Mouse (Mus musculus): ENCODE data around the gene Ppfia1.

Gene Ppfia1

DNA sequence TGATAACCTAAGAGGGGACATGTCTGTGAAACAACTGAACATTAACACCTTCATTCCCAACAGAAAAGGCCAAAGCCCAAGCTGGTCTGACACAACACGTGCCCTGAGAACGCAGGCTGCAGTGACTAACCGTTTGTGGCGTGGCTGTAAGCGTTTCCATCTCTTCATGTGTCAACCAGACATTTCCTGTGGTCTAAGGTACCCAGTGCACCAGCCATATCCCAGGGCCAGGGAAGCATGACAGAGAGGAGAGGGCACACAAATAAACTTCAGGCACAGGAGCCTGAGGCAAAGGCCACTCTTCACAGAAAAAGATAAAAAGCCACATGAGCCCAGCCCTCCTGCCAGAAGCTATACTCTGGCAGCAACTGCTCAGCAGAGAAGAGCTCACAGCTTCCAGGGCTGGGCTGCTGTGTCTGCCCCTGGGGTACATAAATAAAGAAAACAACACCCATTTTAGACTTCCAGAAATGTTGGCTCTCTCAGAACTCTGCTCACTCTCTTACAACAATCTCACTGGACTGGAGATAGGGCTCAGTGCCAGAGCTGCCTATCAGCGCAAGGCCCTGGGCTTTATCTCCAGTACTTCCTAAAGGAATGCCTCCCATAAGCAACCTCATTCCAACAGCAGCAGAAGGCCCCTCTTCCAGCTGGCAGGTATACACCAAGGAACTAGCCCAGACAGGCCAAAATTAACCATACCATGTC is 64.3 kb downstream of the Ppfia1 start:
- no peak for DNase-seq (ENCODE audit: low read depth, low spot score)

DNA sequence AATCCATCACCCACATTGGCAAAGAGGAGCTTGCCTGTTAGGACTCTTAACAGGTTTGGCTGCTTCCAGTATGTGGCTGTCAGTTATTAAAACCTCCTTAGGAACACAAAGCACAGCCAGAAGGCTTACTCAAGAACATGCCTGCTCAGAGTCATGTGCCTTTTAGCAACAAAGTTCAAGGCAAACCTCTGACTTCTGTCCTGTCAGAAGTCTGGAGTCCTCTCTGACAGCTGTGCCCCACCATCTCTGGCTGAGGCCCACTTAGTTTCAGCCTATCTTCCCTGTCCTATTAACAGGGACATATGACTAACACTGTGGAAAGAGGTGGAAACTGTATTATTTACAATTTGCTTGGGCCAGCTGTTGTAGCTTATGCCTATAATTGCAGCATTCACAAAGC is 73.2 kb downstream of the Ppfia1 start:
- no peak for DNase-seq (ENCODE audit: low read depth, low spot score)

DNA sequence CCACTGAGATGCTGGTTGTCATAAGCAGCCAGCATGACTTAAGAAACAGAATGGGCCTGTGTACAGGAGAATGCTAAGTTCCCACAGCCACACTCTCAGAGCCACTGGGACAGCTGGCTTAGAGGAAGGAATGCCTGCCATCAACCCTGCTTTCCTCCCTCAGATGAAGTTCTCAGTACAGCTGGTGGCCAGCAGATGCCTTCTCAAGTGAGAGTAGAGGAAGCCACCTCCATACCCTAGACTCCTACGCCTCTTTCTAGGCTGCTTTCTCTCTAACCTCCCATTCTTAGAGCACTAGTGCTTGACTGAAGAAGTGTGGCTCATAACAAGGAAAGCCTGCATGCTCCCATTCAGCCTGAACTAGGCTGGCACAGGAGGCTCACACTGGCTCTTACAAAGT is 74.0 kb downstream of the Ppfia1 start:
- DNase-seq (ENCODE audit: low read depth, low spot score) = no peak

DNA sequence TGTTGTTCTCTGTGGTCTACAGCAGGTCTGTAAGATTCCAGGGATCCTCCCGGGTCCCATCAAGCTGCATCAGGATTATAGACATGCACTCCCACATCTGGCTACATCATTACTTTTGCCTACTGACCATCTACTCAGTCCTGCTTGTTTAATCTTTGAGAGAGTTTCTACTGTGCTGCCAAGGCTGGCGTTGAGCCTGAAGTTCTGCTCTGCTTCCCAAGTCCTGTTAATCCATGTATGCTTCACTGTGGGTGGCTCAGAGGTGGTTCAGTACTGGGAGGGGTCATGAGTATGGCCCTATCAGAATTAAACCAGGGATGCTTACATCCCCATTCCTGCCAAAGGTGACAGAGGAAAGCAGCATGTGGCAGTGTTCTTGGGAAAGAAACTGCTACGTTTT is 77.8 kb downstream of the Ppfia1 start:
- DNase-seq (ENCODE audit: low read depth, low spot score) = no peak

DNA sequence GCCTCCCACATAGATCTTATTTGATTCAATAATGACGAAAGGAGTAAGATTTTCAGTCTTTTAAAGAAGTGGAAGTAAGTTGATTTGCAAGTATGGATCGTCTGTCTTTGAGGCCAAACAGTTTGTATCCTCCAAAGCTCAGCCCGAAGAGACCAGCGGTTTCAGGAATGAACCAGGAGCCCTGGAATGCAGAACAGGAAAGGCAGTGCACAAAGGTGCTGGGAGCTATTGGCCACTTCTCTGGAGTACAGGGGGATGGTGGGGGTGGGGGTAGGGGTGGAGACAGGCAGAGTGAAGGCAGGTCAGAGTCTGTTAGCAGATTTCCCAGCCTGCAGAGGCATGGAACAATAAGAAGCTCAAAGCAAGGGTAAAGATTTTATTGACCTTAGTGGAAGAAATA is 80.0 kb downstream of the Ppfia1 start:
- peak; percentile 27 for DNase-seq (ENCODE audit: low read depth, low spot score)

DNA sequence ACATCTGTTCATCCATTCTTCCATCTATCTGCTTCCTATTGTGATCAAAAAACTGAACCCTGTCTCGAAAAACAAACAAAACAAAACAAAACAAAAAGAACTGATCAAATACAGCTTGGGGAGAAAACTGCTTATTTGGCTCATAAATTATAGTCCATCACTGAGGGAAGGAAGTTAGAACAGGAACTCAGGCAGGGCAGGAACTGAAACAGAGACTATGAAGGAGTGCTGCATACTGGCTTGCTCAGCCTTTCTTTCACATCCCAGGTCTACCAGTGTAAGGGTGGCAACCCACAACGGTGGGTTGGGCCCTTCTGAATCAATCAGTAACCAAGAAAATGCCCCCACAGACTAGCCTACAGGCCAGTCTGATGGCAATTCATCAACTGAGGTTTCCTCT is 82.4 kb downstream of the Ppfia1 start:
- DNase-seq (ENCODE audit: low read depth, low spot score) = no peak

DNA sequence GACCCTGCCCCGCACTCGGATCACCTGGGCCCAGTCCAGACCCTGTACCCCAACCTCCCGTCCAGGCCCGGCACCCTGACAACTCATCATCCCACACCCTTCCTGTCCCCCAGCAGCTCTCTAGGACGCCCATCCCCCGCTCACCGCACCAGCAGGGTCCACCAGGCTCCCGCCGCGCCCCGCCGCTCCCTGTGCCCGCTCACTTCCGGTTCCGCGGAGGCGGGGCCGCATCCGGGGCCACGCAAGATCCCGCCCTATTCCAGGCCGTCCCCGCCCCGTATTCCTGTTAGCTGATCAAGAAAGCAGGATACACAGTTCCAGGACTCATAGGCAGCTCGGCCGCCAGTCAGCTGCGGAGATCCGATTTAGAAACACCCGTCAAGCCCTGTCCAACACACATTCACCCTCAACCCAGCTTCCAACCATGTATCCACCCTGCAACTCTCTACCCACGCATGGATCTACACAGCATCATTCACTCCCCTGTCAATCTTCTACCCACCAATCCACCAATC is 82.9 kb downstream of the Ppfia1 start, which contains the start of gene Cttn:
Gene Cttn (minus strand): TSS at position 465 of the 515 bp plus-strand sequence.
- DNase-seq (ENCODE audit: low read depth, low spot score) = peak; percentile 90

DNA sequence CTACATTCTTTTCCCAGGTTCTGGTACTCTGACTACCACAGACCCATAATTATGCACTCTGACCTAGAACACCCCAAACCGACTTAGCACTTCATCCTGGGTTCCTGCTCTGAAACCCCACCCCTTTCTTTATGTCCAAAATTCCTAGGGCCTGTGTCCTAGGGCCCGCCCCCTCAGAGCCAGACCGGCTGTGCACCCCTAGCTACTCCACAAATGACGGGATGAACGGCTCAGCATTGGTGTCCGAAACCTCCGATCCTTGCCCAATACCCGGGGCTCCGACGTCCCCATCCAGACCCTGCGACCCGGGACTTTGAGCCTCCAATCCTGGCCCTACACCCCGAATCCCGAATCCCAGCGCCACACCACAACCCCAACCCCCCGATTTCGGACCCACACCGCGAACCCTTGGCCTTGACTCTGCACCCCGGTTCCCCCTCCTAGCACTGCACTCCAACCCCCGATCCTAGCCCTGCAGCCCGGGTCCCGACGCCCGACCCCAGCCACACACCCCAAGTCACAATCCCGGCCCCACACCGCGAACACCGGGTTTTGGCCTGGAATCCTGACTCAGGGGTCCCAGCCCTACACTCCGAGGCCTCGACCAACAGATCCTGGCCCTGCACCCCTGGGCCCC is 83.5 kb downstream of the Ppfia1 start:
- peak; percentile 83 for DNase-seq (ENCODE audit: low read depth, low spot score)

DNA sequence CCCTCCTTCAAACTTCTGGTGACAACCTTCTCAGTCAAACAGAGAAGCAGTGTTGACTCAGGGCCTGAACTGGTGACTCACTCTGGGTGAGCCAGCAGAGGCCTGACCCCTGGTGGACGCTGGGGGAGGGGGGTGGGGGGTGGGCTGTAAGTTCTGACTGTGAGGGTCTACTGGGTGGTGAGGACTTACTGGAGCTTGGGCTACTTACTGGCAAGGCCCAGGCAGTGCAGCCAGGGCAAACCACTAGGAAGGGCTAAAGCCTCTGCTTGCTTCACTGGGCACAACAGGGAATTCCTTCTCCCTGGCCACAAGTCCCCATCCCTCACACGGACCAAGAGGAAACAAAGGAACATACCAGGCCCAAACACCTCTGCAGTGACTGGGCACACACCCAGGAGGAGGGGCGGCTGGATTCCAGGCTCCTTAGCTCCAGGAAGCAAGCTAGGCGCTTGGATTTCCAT is 84.3 kb downstream of the Ppfia1 start:
- DNase-seq (ENCODE audit: low read depth, low spot score) = peak; percentile 9

DNA sequence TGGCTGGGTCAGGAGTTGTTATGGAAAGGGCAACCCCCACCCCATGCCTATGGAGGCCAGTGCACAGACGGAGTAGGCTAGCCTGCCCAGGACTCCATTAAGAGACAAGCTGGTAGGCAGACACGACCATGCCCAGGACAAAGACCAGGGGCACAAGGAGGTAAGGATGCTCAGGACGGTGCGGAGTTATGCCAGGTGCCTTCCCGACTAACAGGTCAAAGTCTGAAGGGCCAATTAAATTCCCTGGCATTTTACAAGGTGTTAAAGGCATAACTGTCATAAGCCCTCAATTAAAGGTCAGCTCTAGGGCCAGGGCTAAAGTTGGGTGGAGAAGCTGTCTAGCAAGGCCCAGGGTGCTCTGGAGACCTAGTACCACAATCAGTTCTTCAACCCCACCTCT is 84.8 kb downstream of the Ppfia1 start:
- no peak for DNase-seq (ENCODE audit: low read depth, low spot score)

DNA sequence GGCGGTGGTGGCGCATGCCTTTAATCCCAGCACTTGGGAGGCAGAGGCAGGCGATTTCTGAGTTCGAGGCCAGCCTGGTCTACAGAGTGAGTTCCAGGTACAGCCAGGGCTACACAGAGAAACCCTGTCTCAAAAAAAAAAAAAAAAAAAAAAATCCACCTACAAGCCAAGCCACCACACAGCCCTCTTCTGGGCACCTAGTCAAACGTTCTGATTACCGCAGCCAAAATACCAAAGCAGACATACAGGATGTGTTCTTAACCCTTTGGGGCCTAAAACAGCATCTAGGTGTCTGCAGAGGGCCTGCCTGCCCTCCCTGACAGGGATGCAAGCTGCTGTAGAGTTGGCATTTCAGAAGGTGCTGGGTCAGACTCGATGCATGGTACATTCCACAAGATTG is 91.0 kb downstream of the Ppfia1 start:
- no peak for DNase-seq (ENCODE audit: low read depth, low spot score)

DNA sequence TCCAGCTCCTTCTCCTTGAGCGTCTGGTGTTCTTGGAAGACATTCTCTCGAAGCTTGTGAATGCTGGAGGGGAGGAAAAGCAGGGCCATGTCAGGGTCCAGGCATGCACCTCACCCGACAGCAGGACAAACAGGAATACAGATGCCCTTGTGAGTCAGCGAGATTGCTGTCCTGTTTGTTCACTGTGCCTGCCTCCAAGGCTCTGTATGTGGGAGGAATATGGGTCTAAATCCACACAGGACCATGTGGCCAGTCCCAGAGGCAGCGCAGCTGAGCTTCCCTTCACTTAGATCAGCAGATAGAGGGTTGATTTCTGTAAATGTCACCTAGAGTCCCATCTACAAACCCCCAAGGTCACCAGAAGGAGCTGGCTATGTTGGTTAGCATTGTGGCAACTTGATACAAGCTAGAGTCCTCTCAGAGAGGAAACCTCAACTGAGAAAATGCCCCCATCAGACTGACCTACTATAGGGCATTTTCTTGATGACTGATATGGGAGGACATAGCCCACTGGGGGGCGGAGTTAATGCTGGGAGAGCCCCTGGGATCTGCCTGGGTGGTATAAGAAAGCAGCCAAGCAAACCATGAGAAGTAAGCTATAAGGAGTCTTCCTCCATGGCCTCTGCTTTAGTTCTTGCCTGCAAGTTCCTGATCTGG is 92.2 kb downstream of the Ppfia1 start:
- DNase-seq (ENCODE audit: low read depth, low spot score) = no peak

DNA sequence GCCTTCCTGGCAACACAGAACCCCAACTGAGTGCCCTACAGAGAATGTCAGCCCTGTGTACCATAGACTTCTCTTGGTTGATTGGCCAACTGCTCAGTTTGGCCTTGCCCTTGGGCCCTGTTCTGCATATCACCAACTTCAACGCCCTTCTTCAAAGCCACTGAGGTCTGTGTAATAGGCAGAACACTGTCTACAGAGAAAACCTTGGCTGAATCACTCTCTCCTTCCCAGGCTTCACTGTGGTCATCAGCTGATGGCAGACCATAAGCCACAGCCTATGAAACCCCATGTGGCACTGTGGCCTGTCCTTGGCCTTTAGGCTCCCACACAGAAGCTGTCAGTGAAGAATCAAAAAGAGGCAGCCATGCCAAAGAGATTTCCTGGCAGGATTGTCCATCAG is 94.6 kb downstream of the Ppfia1 start:
- DNase-seq (ENCODE audit: low read depth, low spot score) = no peak

DNA sequence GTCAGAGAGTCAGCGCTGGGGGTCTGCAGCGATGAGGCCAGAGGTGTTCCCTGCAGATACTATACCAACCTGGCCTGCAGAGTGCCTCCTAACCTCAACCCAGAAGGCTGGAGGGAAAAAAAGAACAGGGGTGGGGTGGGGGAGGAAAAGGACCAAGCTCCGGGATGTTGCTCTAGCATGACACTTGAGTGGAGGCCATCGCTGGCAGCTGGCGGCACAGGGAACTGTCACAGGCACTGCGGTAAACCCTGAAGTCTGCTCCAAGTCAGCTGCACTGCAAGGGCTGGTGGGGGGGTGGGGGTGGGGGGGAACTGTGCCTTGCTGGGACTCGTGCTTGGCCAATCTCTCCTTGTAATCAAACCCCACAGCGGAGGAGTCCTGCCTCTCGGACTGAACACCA is 102.9 kb downstream of the Ppfia1 start:
- DNase-seq (ENCODE audit: low read depth, low spot score) = no peak

DNA sequence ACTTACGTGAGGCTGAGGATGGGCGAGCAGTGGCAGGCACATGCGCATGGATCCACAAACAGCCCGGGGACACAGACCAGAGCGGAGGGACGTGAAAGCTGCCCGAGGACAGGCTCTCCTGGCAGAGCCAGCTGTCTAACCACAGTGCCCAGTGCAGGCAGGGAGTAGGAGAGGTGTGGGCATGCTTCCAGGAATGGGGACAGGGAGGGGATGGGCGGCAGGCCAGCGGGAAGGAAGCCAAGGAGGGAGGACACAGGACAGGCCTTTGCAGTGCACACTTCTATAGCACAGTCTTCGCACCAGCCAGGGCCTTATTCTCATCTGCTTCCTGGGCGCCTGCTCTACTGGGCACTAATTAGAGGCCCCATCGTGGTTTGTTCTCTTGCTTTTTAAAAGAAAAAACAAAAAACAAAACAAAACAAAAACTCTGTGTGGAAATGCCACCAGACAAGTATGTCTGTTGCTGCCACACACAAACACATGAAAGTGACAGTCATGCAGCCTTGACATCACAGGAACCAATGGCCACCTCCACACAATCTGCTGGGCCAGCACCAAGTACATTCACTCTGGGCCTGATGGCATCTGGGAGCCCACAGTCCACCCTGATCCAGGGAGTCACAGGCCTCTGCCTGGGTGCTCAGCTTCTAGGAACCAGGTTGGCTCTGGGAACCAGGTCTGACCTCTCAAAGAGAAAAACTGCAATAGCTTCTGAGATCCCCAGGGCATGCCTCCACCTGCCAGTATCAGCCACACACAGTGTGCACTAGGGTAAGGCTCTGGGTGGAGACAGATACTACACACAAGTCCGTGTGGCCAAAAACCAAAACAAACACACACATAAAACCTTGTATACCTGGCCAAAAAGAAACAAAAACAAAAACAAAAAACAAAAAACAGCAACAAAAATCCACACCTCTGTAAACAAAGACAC is 103.6 kb downstream of the Ppfia1 start:
- no peak for DNase-seq (ENCODE audit: low read depth, low spot score)

DNA sequence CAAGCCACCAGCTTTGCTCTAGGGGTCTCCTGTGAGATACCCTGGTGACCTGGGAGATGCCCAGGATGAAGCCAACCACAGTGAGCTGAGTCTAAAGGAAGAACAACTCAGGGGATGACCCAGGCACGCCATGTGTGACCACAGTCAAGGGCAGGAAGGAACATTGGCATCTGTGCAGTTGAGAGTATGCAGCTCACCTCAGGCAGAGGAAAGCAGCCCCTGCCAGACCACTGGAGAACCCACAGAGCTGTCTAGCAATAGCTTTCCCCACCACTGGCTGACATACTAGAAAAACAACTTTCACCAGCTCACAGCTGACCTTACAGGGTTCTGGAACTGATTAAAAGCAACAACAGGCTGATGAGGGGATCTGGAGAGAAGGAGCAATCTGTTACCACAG is 105.3 kb downstream of the Ppfia1 start:
- no peak for DNase-seq (ENCODE audit: low read depth, low spot score)

DNA sequence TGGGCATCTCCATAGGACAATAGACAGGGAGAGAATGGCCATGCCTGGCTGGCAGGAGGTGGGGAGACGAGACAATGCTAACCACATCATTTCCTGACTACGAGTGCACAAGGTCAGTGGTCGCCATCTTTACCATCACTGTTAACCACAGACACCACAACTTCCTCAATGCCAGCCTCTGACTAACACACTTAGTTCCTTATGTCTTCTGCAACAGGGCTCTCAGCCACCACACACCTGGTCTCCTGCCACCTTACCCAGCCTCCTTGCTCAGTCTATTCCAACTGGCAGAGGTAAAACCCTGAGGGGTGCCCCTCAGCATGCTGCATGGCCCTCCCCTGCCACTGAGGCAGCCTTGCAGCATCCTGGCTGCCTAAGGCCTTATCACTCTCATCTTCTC is 106.4 kb downstream of the Ppfia1 start:
- DNase-seq (ENCODE audit: low read depth, low spot score) = no peak

DNA sequence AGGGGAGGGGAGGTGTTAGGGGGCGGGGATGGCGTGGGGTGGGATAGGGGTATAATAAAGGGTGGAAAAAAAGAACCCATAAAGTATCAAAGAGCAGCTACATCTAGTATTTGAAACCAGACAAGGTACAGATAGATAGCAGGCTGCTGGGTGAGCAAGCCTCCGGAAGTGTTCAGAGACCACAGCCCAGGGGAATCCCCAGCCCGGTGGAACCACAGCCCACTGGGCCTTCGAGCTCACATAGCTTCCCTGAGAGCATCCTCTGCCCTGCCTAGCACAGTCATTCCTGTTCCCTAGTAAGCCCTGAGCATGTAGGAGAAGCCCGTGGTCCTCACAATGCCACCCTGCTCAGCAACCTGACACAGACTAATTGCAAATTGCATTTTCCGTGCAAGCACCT is 108.7 kb downstream of the Ppfia1 start:
- no peak for DNase-seq (ENCODE audit: low read depth, low spot score)

DNA sequence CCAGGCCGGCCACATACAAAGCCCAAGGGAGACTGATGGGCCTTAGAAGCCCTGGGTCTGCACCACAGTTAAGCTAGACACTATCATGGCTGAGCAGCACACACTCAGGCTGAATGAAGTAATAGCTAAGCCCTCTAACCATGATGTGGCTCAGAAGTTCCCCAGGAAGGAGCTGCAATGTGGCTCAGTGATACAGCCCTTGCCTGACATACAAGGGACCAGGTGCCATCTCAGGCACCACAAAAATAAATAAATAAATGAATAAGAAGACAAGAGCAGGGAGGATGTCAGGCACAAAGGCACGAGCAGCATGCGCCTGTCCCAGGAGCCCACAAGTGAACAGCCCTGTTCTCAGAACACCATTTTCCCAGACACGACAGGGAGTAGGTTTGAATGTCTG is 111.6 kb downstream of the Ppfia1 start:
- no peak for DNase-seq (ENCODE audit: low read depth, low spot score)

DNA sequence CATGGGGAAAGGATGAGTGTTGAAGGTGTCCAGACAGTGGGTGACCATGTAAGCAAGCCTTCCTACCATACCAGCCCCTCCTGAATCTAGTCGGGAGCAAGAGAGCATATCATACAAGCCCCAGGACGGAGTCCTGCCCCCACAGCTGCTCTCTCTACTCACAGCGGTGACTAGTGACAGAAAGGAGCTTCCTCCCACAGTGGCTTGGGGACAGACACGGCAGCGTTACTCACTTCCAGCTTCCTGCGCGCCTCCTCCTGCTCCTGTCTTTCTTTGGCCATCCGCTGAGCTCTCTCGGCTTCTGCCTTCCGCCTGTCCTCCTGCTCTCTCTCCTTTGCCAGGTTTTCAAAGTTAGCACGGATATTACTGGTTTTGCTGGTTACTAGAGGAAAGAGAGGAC is 112.1 kb downstream of the Ppfia1 start:
- no peak for DNase-seq (ENCODE audit: low read depth, low spot score)

DNA sequence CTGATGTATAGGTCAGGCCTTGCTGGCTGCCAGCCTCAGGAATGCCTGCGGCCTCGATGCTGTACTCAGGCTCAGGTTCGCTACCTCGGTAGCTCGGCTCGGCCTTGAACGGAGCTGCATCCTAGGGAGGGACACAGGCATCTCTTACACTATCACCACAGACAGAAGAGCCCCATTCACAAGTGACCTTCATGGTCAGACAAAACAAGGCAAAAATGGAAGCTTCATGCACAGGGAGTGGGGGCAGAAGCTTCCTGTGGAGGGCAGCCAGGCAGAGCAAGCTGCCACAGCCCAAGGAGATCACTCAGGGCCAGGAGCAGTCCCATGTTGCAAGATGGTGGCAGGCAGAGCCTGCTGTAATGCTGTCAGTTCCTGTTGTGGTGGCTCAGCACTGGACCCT is 114.7 kb downstream of the Ppfia1 start:
- DNase-seq (ENCODE audit: low read depth, low spot score) = no peak

DNA sequence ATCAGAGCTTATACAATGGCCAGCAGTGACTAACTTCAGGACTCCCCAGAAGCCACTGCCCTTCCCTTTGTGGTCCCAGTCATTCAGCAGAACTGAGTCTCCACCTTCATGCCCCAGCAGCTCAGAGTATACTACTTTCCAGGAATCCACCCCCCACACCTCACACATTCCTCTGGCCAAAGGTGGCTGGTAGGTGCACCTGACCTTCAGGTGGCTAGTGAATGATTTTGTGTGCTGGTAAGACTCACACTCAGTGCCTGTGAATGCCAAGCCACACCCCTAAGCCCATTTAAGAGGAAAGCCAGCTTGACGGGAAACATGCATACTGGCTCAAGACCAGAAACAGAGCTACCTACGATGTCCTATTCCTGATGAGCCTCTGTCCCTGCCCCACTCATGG is 120.6 kb downstream of the Ppfia1 start:
- no peak for DNase-seq (ENCODE audit: low read depth, low spot score)
